Mouse (Mus musculus) left cerebral cortex, adult 2 months (tissue): ENCODE data around the gene Hdac4. TPM values are rescaled to one million over a fixed set of nuclear protein-coding genes. Genes with fewer than 3 reads are reported as not detected.

Experiments used
- DNase-seq, 2 experiments: peaks; one replicate each; pipeline ENCODE4 v3.0.0; 2021 to 2022; ENCODE audit warnings: low spot score in 2 of 2, mixed read lengths in 1 of 2; ENCODE audit errors: extremely low spot score in 1 of 2
- H3K27ac ChIP-seq: fragments of 200-600 bp; 2 replicates; pipeline ENCODE4 v1.8.1; 2022
- H3K4me3 ChIP-seq: fragments of 200-600 bp; 2 replicates; pipeline ENCODE4 v1.8.1; 2022
- CTCF ChIP-seq: fragments of 200-600 bp; IDR thresholded peaks from 2 replicates; pipeline ENCODE4 v1.8.1; 2022; ENCODE audit warnings: antibody characterized with exemption, mild to moderate bottlenecking, moderate library complexity
- intact Hi-C: fragments of 180-260 bp; cut with DNase I; formaldehyde crosslinking; loops from one replicate; pipeline ENCODE4 v1.15.1; 2025
- total RNA-seq, 2 experiments: library from RNA; stranded (reverse); gene quantifications; 2 replicates each; pipeline ENCODE4 v1.2.3; 2021

Gene Hdac4
- total RNA-seq, 2 experiments from 2014 or later: 121 to 123 TPM

- Histone ChIP-seq H3K27ac (no peak overlapping the region), H3K4me3 (no peak overlapping the region)
- no peak for TF ChIP-seq CTCF
- intact Hi-C loops: no loop called here
- no peak for DNase-seq
Observed at GRCm38 (mm10) chr1:92026351-92026750, 169.1 kb downstream of the Hdac4 start.

- no peak for DNase-seq
- TF ChIP-seq CTCF: no peak
- intact Hi-C loops: no loop called here
- Histone ChIP-seq H3K27ac (no peak overlapping the region), H3K4me3 (no peak overlapping the region)
Observed at GRCm38 (mm10) chr1:92023906-92024305, 171.6 kb downstream of the Hdac4 start.

GRCm38 (mm10) chr1:92022009-92022408 lies 173.5 kb downstream of the Hdac4 start:
- H3K4me3 ChIP-seq: no peak overlapping the region
- no peak for TF ChIP-seq CTCF
- no peak overlapping the region for H3K27ac ChIP-seq
- DNase-seq: no peak
- intact Hi-C loops: no loop called here

- no peak; the same call in none of the 2 replicates for TF ChIP-seq CTCF
- Histone ChIP-seq H3K27ac (no peak overlapping the region), H3K4me3 (no peak overlapping the region)
- DNase-seq: no peak
- intact Hi-C loops: no loop called here
Observed at GRCm38 (mm10) chr1:92015938-92016672, 179.4 kb downstream of the Hdac4 start.

- TF ChIP-seq CTCF: no peak
- Histone ChIP-seq H3K4me3 (no peak overlapping the region), H3K27ac (no peak overlapping the region)
- DNase-seq: no peak
- intact Hi-C loops: no loop called here
Observed at GRCm38 (mm10) chr1:92015252-92015651, 180.2 kb downstream of the Hdac4 start.

- no peak for DNase-seq
- H3K27ac ChIP-seq: no peak overlapping the region
- intact Hi-C loops: no loop called here
- H3K4me3 ChIP-seq: no peak overlapping the region
- TF ChIP-seq CTCF: no peak
Observed at GRCm38 (mm10) chr1:92014496-92014895, 181.0 kb downstream of the Hdac4 start.

GRCm38 (mm10) chr1:92006666-92007065 lies 188.8 kb downstream of the Hdac4 start:
- TF ChIP-seq CTCF: no peak; the same call in none of the 2 replicates
- DNase-seq: no peak
- intact Hi-C loops: no loop called here
- Histone ChIP-seq H3K27ac (no peak overlapping the region), H3K4me3 (no peak overlapping the region)

- Histone ChIP-seq H3K27ac (no peak overlapping the region), H3K4me3 (no peak overlapping the region)
- intact Hi-C loops: no loop called here
- no peak for DNase-seq
- TF ChIP-seq CTCF: no peak
Observed at GRCm38 (mm10) chr1:92005617-92005940, 189.9 kb downstream of the Hdac4 start.

- H3K4me3 ChIP-seq: no peak overlapping the region
- no peak overlapping the region for H3K27ac ChIP-seq
- intact Hi-C loops: no loop called here
- TF ChIP-seq CTCF: no peak
- no peak for DNase-seq
Observed at GRCm38 (mm10) chr1:92004906-92005616, 190.4 kb downstream of the Hdac4 start.

GRCm38 (mm10) chr1:92004122-92004521 lies 191.4 kb downstream of the Hdac4 start:
- Histone ChIP-seq H3K4me3 (no peak overlapping the region), H3K27ac (no peak overlapping the region)
- no peak for DNase-seq
- no peak for TF ChIP-seq CTCF
- intact Hi-C loops: no loop called here

GRCm38 (mm10) chr1:92000226-92000625 lies 195.3 kb downstream of the Hdac4 start:
- no peak overlapping the region for H3K4me3 ChIP-seq
- TF ChIP-seq CTCF: no peak
- no peak for DNase-seq
- intact Hi-C loops: no loop called here
- H3K27ac ChIP-seq: no peak overlapping the region

- no peak for TF ChIP-seq CTCF
- no peak overlapping the region for H3K4me3 ChIP-seq
- H3K27ac ChIP-seq: no peak overlapping the region
- DNase-seq: no peak
- intact Hi-C loops: no loop called here
Observed at GRCm38 (mm10) chr1:91993658-91994165, 201.8 kb downstream of the Hdac4 start.

- no peak for TF ChIP-seq CTCF
- Histone ChIP-seq H3K4me3 (no peak overlapping the region), H3K27ac (no peak overlapping the region)
- intact Hi-C loops: no loop called here
- no peak for DNase-seq
Observed at GRCm38 (mm10) chr1:91992652-91993051, 202.8 kb downstream of the Hdac4 start.
